Mouse (Mus musculus) liver, adult 2 months (tissue): ENCODE data around the gene Dhcr24. TPM values are rescaled to one million over a fixed set of nuclear protein-coding genes. Genes with fewer than 3 reads are reported as not detected.

Experiments used
- DNase-seq: peaks from one replicate; pipeline ENCODE4 v3.0.0-alpha.2; 2011; ENCODE audit warnings: low read depth, low spot score; ENCODE audit errors: extremely low read depth
- H3K27ac ChIP-seq: fragments of 200-500 bp; replicated peaks from 2 replicates; pipeline ENCODE4 v1.5.1; 2012; ENCODE audit warnings: low read depth, mild to moderate bottlenecking, control low read depth, inconsistent platforms, low read length; ENCODE audit not compliant: insufficient read depth
- H3K27me3 ChIP-seq: fragments of 200-500 bp; 2 replicates; pipeline ENCODE4 v1.6.1; 2012; ENCODE audit warnings: mild to moderate bottlenecking, moderate library complexity, low read length, inconsistent platforms; ENCODE audit not compliant: control insufficient read depth, insufficient read depth
- H3K36me3 ChIP-seq: fragments of 200-500 bp; 2 replicates; pipeline ENCODE4 v1.6.1; 2012; ENCODE audit warnings: low read length, inconsistent platforms; ENCODE audit not compliant: control insufficient read depth, insufficient read depth
- H3K4me1 ChIP-seq: fragments of 200-500 bp; 2 replicates; pipeline ENCODE4 v1.6.1; 2011; ENCODE audit warnings: low read length; ENCODE audit not compliant: control insufficient read depth, insufficient read depth
- H3K4me3 ChIP-seq: fragments of 200-500 bp; 2 replicates; pipeline ENCODE4 v1.5.1; 2011; ENCODE audit warnings: low read depth, mild to moderate bottlenecking, control low read depth, low read length, moderate library complexity; ENCODE audit not compliant: insufficient read depth
- H3K79me2 ChIP-seq: fragments of 200-500 bp; 2 replicates; pipeline ENCODE4 v1.6.1; 2012; ENCODE audit warnings: inconsistent platforms, mild to moderate bottlenecking, low read length, moderate library complexity; ENCODE audit not compliant: control insufficient read depth, insufficient read depth
- H3K9ac ChIP-seq: fragments of 200-500 bp; 2 replicates; pipeline ENCODE4 v1.6.1; 2012; ENCODE audit warnings: low read depth, mild to moderate bottlenecking, control low read depth, inconsistent platforms, low read length
- CTCF ChIP-seq: fragments of 200-500 bp; IDR thresholded peaks from 2 replicates; pipeline ENCODE4 v1.5.1; 2011; ENCODE audit warnings: low read depth, low read length, control low read depth
- POLR2A ChIP-seq: fragments of 200-500 bp; IDR thresholded peaks from 2 replicates; pipeline ENCODE4 v1.6.1; 2011; ENCODE audit warnings: low read length, control low read depth; ENCODE audit not compliant: insufficient read depth; ENCODE audit errors: extremely low read depth
- WGBS: fragments of 180-500 bp; shearing (Covaris S2); methylation state at CpG from one replicate; pipeline ENCODE4 v1.1.7; 2018; 5-methylcytosine and 5-hydroxymethylcytosine counted together
- polyA plus RNA-seq: library from polyadenylated mRNA; depleted of rRNA; stranded (reverse); fragments of >200 nt; gene quantifications from 2 replicates; pipeline ENCODE4 v1.2.3, GENCODE M21; 2012
- total RNA-seq: library from RNA; depleted of rRNA; stranded (reverse); fragments of >200 nt; gene quantifications from 2 replicates; pipeline ENCODE4 v1.2.3, GENCODE M21; 2014

Gene Dhcr24
- total and polyA plus RNA-seq, 2 experiments = 253 to 676 TPM

- Histone ChIP-seq H3K27me3 (no peaks in the 10 kb centered on the region), H3K9ac (no peak overlapping the region), H3K79me2 (no peaks in the 10 kb centered on the region), H3K27ac (no peak overlapping the region), H3K36me3 (no peaks in the 10 kb centered on the region), H3K4me3 (no peak overlapping the region), H3K4me1 (peaks cover 9% of the 10 kb centered on the region)
- TF ChIP-seq POLR2A = no peak
- no peak for TF ChIP-seq CTCF
- 73% methylated on average over 7 of the region's 7 CpGs for WGBS
- no peak for DNase-seq
Observed at GRCm38 (mm10) chr4:106527856-106528547, 32.8 kb upstream of the Dhcr24 start.

- Histone ChIP-seq H3K9ac (peak overlapping the region; percentile 48), H3K36me3 (no peaks in the 10 kb centered on the region), H3K79me2 (no peaks in the 10 kb centered on the region), H3K27ac (no peak overlapping the region), H3K27me3 (no peaks in the 10 kb centered on the region), H3K4me1 (peaks cover 9% of the 10 kb centered on the region), H3K4me3 (0 out of 2 replicates have a peak overlapping the region, but pooled peaks have one; percentile 7)
- TF ChIP-seq CTCF (peak; percentile 100), POLR2A (no peak)
- WGBS = 8% methylated on average over 17 of the region's 17 CpGs
- peak; percentile 81 for DNase-seq
Observed at GRCm38 (mm10) chr4:106529375-106530112, 31.3 kb upstream of the Dhcr24 start.

GRCm38 (mm10) chr4:106530113-106530482, 30.7 kb upstream of the Dhcr24 start:
- Histone ChIP-seq H3K4me3 (no peak overlapping the region), H3K27me3 (no peaks in the 10 kb centered on the region), H3K79me2 (no peaks in the 10 kb centered on the region), H3K27ac (no peak overlapping the region), H3K36me3 (no peaks in the 10 kb centered on the region), H3K4me1 (peaks cover 9% of the 10 kb centered on the region), H3K9ac (no peak overlapping the region)
- 77% methylated on average over 9 of the region's 9 CpGs for WGBS
- DNase-seq = no peak
- TF ChIP-seq POLR2A = no peak
- no peak; the same call in 1 of the 2 replicates for TF ChIP-seq CTCF

- Histone ChIP-seq H3K9ac (no peak overlapping the region), H3K36me3 (no peaks in the 10 kb centered on the region), H3K4me3 (no peak overlapping the region), H3K4me1 (peaks cover 9% of the 10 kb centered on the region), H3K27ac (no peak overlapping the region), H3K79me2 (no peaks in the 10 kb centered on the region), H3K27me3 (no peaks in the 10 kb centered on the region)
- 37% methylated on average over 7 of the region's 7 CpGs for WGBS
- DNase-seq = peak; percentile 72
- TF ChIP-seq CTCF (peak; percentile 67), POLR2A (no peak)
Observed at GRCm38 (mm10) chr4:106533421-106534080, 27.3 kb upstream of the Dhcr24 start.

- WGBS = 70% methylated on average over 7 of the region's 7 CpGs
- Histone ChIP-seq H3K4me3 (no peak overlapping the region), H3K4me1 (peaks cover 5% of the 10 kb centered on the region), H3K79me2 (no peaks in the 10 kb centered on the region), H3K9ac (no peak overlapping the region), H3K27me3 (no peaks in the 10 kb centered on the region), H3K36me3 (no peaks in the 10 kb centered on the region), H3K27ac (no peak overlapping the region)
- DNase-seq = no peak
- TF ChIP-seq CTCF = no peak
- no peak for TF ChIP-seq POLR2A
Observed at GRCm38 (mm10) chr4:106534256-106534655, 26.6 kb upstream of the Dhcr24 start.

GRCm38 (mm10) chr4:106539756-106540155, 21.1 kb upstream of the Dhcr24 start:
- H3K27ac ChIP-seq = peak overlapping the region; percentile 16; the same call in 1 of the 2 replicates

More at GRCm38 (mm10) chr4:106539756-106540155, 21.1 kb upstream of the Dhcr24 start:
- 31% methylated on average over 5 of the region's 5 CpGs for WGBS
- H3K4me1 ChIP-seq = peaks cover 12% of the 10 kb centered on the region; the same call in 1 of the 2 replicates
- H3K4me3 ChIP-seq = no peak overlapping the region
- H3K79me2 ChIP-seq = no peaks in the 10 kb centered on the region
- no peak for TF ChIP-seq POLR2A
- peak; percentile 92 for DNase-seq
- H3K36me3 ChIP-seq = no peaks in the 10 kb centered on the region
- no peaks in the 10 kb centered on the region for H3K27me3 ChIP-seq
- no peak overlapping the region for H3K9ac ChIP-seq
